Mouse (Mus musculus) ES-Bruce4 (cell line): ENCODE results near the gene Sar1a.
A peak's percentile ranks its signal among the peaks of the same experiment; 100 is the strongest.

Experiments used
- CTCF ChIP-seq: IDR thresholded peaks from one replicate; pipeline ENCODE4 v1.8.1; 2011; ENCODE audit warnings: low read depth, low read length
- EP300 ChIP-seq: IDR thresholded peaks from 2 replicates; pipeline ENCODE4 v1.6.1; 2011; ENCODE audit warnings: low read depth, low read length; ENCODE audit not compliant: insufficient read depth
- POLR2A ChIP-seq: IDR thresholded peaks from one replicate; pipeline ENCODE4 v1.8.1; 2011; ENCODE audit warnings: low read length; ENCODE audit not compliant: insufficient read depth

GRCm38 (mm10) chr10:61714771-61715461, 34.8 kb downstream of the Sar1a start, which contains the start of gene Aifm2:
- TF ChIP-seq CTCF: no peak
- no peak for TF ChIP-seq EP300
- peak; percentile 40 for TF ChIP-seq POLR2A
